Mouse (Mus musculus): ENCODE data around the gene Srl.
A peak's percentile ranks its signal among the peaks of the same experiment; 100 is the strongest.
"Not testable (repeated sequence)": the region's sequence is repeated elsewhere in the genome, so short reads cannot be mapped to it uniquely, and the experiment has no call there.

Gene Srl

GRCm38 (mm10) chr16:4541501-4542198 lies at the start of gene Srl:
Srl (minus strand) TSS chr16:4541816.
- DNase-seq, result peak; percentile 100

- DNase-seq, result no peak
These were observed 48.6 kb upstream of the Srl start for GRCm38 (mm10) chr16:4590236-4590635.

GRCm38 (mm10) chr16:4587516-4588210 lies 46.0 kb upstream of the Srl start:
- peak in 1 of 2 experiments; percentile 58 for DNase-seq

DNA sequence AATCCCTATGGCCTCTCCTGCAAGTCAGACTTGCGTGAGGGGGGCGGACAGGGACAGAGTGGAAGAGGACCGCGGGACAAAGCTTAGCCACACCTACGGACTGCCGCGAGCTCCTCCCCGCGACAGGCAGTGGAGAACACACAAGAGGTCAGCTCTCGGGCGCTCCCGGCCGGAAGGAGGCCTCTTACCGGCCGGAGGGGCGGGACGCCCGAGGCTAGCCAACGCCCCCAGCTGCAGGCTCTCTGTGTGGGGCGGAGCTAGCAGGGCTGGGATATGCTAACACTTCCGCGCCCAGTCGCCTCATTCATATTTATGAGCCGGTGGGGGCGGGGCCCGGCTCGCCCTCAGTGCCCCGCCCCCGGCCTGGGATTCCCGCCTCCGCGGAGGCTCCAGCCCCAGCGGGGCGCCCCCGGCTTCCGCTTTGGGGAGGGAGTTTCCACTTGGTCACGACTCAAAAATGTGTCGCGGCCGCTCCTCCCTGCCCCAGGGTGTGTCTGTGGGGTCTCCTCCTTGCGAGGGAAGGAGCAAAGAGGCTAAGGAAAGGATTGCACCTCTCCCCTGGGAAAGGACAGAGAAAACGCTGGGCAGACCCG lies 45.0 kb upstream of the Srl start:
- peak; percentile 99 for DNase-seq

DNA sequence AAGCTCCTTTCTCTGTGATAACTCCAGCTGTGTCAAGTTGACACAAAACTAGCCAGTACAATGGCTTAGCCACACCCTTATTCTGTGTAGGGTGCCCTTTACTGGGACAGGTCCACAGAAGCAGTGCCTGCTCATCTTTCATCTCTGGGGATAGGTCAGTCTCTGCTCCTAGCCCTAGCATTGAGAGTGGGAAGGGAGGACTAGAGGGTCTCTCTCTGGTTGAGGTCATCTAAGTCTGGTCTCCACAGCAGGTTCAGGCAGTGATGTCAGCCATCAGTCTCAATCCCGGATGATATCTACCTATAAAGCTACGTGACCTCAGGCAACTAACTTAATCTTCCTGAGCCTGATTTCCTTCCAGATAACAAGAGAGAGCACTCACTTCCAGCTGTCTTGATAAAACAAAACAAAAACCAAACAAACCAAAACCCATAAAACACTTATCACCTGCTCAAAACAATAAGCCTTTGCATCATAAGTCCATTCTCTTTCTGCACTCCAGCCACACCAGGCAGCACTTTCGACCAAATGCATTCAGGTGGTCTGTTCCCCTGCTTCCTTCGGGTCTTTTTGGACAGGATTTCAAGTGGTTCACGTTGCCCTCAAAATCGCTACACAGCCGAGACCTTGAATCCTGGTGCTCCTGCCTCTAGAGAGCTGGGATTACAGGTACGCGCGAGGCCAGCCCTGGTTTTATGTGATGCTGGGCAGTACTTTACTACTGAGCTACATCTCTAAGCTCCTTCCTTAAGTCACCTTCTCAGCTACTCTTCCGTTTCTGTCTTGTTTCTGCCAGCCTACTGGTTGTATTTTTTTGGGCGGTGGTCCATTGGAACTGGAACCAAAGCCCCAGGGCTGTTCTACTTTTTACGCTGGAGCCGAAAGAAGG lies 44.3 kb upstream of the Srl start:
- DNase-seq, result no peak

DNA sequence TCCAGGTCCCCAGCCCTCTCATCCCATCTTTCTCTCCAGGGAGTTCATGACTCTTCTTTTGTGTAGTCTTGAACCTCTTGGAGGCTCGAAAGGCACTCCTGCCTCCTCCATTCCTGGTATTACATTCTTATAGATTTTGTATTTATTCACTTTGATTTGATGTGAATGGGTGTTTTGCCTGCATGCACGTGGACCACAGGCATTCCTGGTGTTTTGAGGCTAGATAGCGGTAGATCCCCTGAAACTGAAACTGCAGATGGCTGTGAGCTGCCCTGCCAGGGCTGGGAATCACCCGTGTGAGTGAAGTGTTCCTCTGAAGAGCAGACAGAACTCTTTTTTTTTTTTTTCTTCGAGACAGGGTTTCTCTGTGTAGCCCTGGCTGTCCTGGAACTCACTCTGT lies 42.8 kb upstream of the Srl start:
- DNase-seq, result no peak

GRCm38 (mm10) chr16:4583807-4584206 lies 42.2 kb upstream of the Srl start:
- no peak for DNase-seq

GRCm38 (mm10) chr16:4581179-4581578 lies 39.6 kb upstream of the Srl start:
- not testable (repeated sequence) for DNase-seq

- no peak for DNase-seq
These were observed 37.0 kb upstream of the Srl start for GRCm38 (mm10) chr16:4578630-4579029.

DNA sequence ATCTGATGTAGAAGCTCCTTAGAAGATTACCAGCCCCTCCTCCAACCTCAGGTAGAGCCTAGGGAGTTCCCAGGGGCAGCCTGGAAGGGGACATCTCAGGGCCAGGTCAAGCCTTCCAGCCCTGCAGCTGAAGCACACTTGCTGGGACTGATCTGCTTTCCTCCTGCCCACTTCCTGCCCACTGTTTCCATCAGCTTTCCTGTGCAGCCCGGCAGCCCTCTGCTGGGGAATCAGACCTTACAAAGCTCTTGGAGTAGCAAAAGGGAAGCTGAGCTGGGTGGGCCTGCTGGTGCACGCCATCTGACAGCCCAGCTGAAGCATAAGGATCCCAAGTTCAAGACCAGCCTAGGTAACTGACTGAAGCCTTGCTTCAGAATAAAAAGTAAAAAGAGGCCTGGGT lies 35.3 kb upstream of the Srl start:
- DNase-seq, result peak in 1 of 2 experiments; percentile 6

DNA sequence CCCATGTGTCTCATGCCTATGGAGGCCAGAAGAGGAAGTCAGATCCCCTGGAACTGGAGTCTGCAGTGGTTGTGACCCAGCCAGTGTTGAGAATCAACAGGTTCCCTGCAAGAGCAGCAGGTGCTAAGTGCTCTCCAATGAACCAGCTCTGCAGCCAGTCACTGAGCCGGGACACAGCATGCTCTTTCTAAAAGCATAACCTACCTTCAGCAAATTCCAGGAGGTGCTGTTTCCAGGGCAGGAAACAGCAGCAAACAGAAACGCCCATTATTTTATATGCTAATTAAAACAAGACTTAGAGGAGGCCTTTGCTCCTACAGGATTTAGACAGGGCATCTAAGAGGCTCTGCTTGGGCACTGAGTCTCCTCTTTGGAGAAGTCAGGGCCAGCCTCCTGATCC lies 34.4 kb upstream of the Srl start:
- DNase-seq, result peak in 1 of 2 experiments; percentile 23

- peak in 1 of 2 experiments; percentile 30 for DNase-seq
These were observed 29.1 kb upstream of the Srl start for GRCm38 (mm10) chr16:4570737-4571136.

GRCm38 (mm10) chr16:4567912-4568311 lies 26.3 kb upstream of the Srl start:
- DNase-seq, result peak; percentile 95 to 96

DNA sequence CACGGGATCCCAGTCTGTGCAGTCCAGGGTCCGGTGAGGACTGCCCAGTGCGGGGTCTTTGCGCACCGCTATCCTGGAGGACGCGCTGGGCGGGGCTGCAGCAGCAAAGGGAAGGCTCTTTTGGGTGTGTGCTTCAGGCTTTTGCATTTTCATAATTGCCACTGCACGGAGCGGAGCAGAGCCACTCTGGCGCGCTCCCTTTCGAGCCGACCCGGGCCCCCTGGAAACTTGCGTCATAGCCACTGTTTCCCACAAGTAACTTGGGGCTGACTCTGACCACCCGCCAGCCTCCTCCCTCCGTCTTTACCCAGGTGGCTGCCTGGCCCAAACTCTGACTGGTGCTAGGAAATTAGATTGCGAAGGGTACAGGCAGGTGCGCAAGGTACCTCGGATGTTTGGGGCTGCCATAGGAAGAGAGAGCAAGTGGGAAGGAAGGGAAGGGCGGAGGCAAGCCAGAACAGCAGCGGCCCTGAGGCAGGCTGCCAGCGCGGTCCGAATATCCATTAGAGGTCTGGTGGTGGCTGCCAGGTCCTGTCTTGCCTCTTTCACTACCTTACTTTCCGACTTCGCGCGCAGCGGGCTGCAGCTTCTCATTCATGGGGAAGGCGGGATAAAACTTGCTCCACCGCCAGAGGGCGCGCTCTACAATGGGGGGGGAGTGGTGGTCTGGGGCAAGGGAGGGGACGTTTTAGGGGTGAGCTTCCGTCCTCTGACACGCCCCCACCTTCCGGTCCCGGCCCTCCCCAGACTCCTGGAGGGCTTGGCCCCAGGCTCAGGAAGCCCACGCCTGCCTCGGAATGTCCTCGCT lies 18.7 kb upstream of the Srl start:
- peak; percentile 76 to 83 for DNase-seq

DNA sequence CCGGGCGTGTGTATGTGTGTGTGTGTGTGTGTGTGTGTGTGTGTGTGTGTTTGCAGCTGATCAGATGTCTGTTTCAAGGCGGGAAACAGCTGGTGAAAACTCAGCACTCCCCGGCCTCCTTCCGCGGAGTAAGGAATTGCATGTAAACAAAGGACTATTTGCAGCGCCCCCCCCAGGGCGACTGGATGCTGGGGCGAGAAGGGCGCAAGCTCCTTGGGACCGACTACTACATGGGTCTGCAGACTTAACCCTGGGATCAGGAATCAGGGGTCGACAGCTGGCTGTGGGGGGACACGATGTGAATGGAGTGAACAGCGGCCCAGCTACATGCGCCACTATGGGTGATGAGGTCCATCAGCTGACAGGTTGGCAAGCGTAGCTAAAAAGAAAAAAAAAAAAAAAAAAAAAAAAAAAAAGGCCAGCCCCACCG lies 18.1 kb upstream of the Srl start, which contains the start of gene Tfap4:
Gene Tfap4, minus strand, starts transcription at position 140 of the 430 bp plus-strand sequence.
- peak; percentile 91 to 95 for DNase-seq

DNA sequence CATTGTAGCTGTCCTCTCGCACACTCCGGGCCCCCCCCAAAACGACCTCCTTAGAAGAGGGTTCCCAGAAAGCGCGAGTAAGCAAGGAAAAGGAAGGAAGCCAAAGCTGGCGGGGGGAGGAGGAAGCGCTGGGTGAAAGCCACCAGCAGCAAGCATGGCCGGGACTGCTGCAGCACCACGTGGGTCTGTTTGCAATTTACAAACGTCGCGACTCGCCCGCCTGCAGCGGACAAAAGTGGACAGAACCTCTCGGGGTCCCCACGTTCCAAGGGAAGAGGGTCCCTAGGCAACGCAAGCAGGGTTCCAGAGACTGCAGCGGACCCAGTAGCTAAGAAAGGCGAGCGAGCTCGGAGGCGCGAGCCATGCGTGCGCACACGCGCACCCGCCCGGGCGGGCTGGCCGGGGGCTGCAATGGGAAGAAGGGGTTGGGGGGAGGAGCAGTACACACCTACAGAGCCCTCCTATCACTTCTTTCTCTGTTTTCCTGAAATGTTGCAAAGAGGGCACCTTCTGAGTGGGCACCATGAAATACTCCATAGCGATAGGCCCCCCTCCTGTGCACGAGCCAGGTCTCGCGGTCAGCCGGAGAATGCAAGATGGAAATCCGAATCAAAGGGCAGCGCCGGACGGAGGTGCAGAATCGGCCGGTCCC lies 17.5 kb upstream of the Srl start:
- DNase-seq, result peak; percentile 73 to 85

GRCm38 (mm10) chr16:4558384-4558979 lies 16.9 kb upstream of the Srl start:
- peak; percentile 91 to 95 for DNase-seq

DNA sequence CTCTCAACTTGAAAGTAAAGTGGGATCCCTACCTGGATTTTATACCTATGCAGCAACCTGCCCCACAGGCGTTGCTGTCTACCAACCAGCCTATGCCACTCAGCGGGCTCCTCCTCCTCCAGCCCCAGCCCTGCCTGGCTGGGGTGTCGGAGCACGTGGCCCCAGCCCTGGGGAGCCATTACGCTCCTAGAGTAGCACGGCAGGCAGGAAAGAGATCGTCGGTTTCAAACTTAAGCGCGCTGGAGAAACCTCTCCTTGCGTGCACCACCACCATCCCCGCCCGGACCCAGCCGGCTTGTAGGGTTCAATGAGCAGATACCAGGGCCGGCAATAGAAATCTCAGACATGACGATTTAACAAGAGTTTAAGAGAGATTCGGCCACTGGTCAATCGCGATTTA lies 16.3 kb upstream of the Srl start:
- peak; percentile 70 to 81 for DNase-seq

DNA sequence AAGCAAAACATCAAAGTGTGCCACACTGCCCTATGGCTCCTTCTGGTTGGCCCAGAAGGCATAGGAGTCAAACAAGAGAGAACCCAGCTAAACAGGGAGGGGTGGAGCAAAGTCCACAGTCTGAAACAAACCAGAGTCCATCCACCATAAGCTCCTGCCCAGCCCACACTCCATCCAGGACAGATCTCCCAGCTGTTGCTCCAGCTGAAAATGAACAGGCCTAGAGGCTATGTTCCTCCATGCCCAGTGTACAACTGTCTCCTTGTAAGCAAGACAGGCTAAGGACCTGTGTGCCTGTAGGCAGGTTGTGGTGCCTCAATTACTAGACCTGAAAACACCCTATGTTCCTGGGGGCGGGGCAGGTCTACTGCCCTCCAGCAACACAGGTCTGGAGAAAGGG lies 15.5 kb upstream of the Srl start:
- peak in 1 of 2 experiments; percentile 56 for DNase-seq

- no peak for DNase-seq
These were observed 13.9 kb upstream of the Srl start for GRCm38 (mm10) chr16:4555555-4555954.

All from kidney, postnatal 4 days (tissue).